21 mouse cellular contexts compared by ENCODE assay signal in the genomic region with DNA sequence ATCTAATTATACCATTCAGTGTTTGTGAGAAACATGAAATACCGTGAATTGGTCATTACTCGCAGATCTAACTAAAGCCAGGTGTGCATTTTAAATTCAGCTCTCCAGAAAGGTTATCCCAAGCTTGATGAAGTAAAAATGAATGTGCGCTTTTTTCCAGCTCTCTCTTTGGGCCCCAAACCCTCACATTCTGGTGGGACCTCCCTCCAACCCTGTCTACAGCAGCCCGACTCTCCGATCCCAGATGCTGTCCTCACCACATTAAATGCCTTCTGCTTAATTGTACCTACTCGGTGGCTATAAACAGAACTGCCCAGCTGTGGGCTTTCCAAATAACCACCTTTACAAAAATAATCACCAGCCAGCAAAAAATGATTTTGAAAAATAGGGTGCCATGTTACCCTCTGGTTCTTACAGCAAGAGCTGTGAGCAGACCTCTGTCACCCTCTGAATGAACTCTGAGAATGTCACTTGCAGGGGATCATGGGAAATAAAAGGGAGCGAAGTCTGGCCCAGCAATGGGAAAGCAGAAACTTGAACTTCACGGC.
DNase-seq lines count a peak whose midpoint lies in the region; ATAC-seq and TF ChIP-seq lines count a peak whose summit lies in the region.
"Had no signal": no experiment of that assay in that cellular context is flagged by ENCODE, and none has a peak within 500 bp of the region (broad histone marks: within the 10 kb centered on the region; RNA-seq: fewer than 3 reads in every experiment).

No protein-coding gene starts in this region.

- peaks cover 18% of the 10 kb centered on the region for H3K4me1 ChIP-seq in limb, embryonic 12.5 days (replicated peaks)
- no peaks in the 10 kb centered on the region for H3K4me1 ChIP-seq in liver, postnatal 0 days (ENCODE audit: insufficient read depth)
- H3K4me1 ChIP-seq: forebrain, embryonic 12.5 days; heart, embryonic 15.5 days; hindbrain, embryonic 15.5 days had no signal

- DNase-seq in heart, adult 11 months: peak; percentile 52
- no peak for DNase-seq in heart, postnatal 14 days
- DNase-seq in forelimb bud, embryonic 11.5 days (ENCODE audit: low read depth, low spot score): peak; percentile 68
- DNase-seq in retina, embryonic 14.5 days (ENCODE audit: low spot score): no peak
- no peak for DNase-seq in liver, postnatal 0 days
- DNase-seq in spleen, postnatal 14 days (ENCODE audit: low spot score in 2 of 2): no peak
- DNase-seq: adrenal gland, postnatal 25 days; cerebellum, adult 18-20 months; cerebellum, adult 9-11 months; cerebellum, postnatal 36 days; heart, adult 2 months had no signal

- 0 out of 2 replicates have a peak, but pooled peaks cover 3% of the 10 kb centered on the region for H3K9me3 ChIP-seq in limb, embryonic 12.5 days
- no peaks in the 10 kb centered on the region for H3K9me3 ChIP-seq in liver, postnatal 0 days (ENCODE audit: low read length)
- H3K9me3 ChIP-seq: forebrain, embryonic 12.5 days; heart, embryonic 15.5 days; hindbrain, embryonic 15.5 days had no signal

- H3K27ac ChIP-seq in limb, embryonic 12.5 days: peak overlapping the region; percentile 76
- H3K27ac ChIP-seq in liver, postnatal 0 days (ENCODE audit: low read depth): no peak overlapping the region
- H3K27ac ChIP-seq: forebrain, embryonic 12.5 days; heart, adult 2 months; heart, embryonic 15.5 days; hindbrain, embryonic 15.5 days had no signal

- intact Hi-C loops in heart, postnatal 14 days (cut with DNase I): no loop called here

- no peaks in the 10 kb centered on the region for H3K27me3 ChIP-seq in limb, embryonic 12.5 days
- H3K27me3 ChIP-seq in liver, postnatal 0 days (ENCODE audit: insufficient read depth, low read length): no peaks in the 10 kb centered on the region
- H3K27me3 ChIP-seq: CH12.LX; forebrain, embryonic 12.5 days; heart, embryonic 15.5 days; hindbrain, embryonic 15.5 days; Patski had no signal

- H3K4me3 ChIP-seq in limb, embryonic 12.5 days (replicated peaks): no peak overlapping the region
- H3K4me3 ChIP-seq in liver, postnatal 0 days (ENCODE audit: low read depth, low read length): no peak overlapping the region
- H3K4me3 ChIP-seq: forebrain, embryonic 12.5 days; heart, adult 2 months; heart, embryonic 15.5 days; hindbrain, embryonic 15.5 days had no signal

- ATAC-seq in limb, embryonic 12.5 days (ENCODE audit: insufficient number of reproducible peaks, insufficient read depth, low FRiP score, low TSS enrichment, low read depth): peak; percentile 66; the same call in 1 of the 2 replicates
- ATAC-seq in liver, postnatal 0 days: no peak
- ATAC-seq: activated CD4-positive, CD25-positive, alpha-beta regulatory T cell, adult 4 months; forebrain, embryonic 16.5 days; inflammation-experienced regulatory T-cells, adult 6 months; Patski had no signal

- TF ChIP-seq EP300 in liver, postnatal 0 days (IDR thresholded peaks at IDR 0.05; ENCODE audit: low read depth): no peak

- 29% methylated on average over 8 of the region's 8 CpGs for WGBS in limb, embryonic 12.5 days
- WGBS in liver, postnatal 0 days (ENCODE audit: insufficient replicate concordance): 83% methylated on average over 8 of the region's 8 CpGs

- no peak for TF ChIP-seq CTCF in liver, postnatal 0 days (IDR thresholded peaks at IDR 0.05; ENCODE audit: low read depth)

- H3K9ac ChIP-seq in limb, embryonic 12.5 days (replicated peaks): no peak overlapping the region
- H3K9ac ChIP-seq in liver, postnatal 0 days (replicated peaks): no peak overlapping the region
- H3K9ac ChIP-seq: forebrain, embryonic 12.5 days; heart, embryonic 15.5 days; hindbrain, embryonic 15.5 days had no signal

- H3K4me2 ChIP-seq in limb, embryonic 12.5 days: 0 out of 2 replicates have a peak overlapping the region, but pooled peaks have one; percentile 1
- H3K4me2 ChIP-seq in liver, postnatal 0 days (ENCODE audit: low read depth, low read length): no peak overlapping the region
- H3K4me2 ChIP-seq: forebrain, embryonic 12.5 days; heart, embryonic 11.5 days; heart, embryonic 15.5 days; hindbrain, embryonic 15.5 days had no signal

- H3K36me3 ChIP-seq in limb, embryonic 12.5 days: no peaks in the 10 kb centered on the region
- no peaks in the 10 kb centered on the region for H3K36me3 ChIP-seq in liver, postnatal 0 days (replicated peaks; ENCODE audit: insufficient read depth, low read length)
- H3K36me3 ChIP-seq: forebrain, embryonic 12.5 days; heart, embryonic 15.5 days; hindbrain, embryonic 15.5 days had no signal

Comparison
In these comparisons a context has a peak if more than half of its experiments do, and no peak if none do; other contexts are left out.
1. DNase-seq: peak in heart, adult 11 months (single experiment) and forelimb bud, embryonic 11.5 days (single experiment); none in heart, postnatal 14 days (0 of 2), retina, embryonic 14.5 days (single experiment), liver, postnatal 0 days (single experiment) and spleen, postnatal 14 days (0 of 2).